ENCODE assay signal across 7 mouse cellular contexts in the genomic region with DNA sequence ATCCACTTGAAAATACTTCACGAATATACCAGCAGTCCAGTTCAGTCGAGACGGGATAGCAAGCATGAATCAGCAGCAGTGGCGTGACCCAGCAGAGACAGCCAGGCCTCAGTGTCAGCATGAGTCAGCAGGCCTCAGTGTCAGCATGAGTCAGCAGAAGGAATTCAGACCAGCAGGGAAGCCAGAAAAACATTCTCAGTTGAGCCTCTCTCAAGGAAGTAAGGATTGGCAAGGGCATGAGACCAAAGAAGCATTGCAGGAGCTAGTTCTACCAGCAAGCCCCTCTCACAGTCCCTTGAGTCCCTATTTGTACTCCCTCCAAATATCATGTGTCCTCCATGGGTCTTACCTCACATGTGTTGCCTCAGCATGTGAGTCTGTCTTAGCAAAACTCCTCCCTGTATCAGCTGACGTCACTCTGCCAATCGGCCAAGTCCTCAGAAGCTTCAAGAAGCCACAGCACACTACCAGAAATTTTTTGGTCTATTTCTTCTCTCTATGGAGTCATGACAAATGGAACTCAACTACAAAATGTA. TPM values are rescaled to one million over a fixed set of nuclear protein-coding genes. Genes with fewer than 3 reads are reported as not detected.
DNase-seq lines count a peak whose midpoint lies in the region; ATAC-seq and TF ChIP-seq lines count a peak whose summit lies in the region.

No protein-coding gene starts in this region.

- H3K36me3 ChIP-seq in CH12.LX (replicated peaks in 1 of 2; ENCODE audit: control insufficient read depth in 1 of 2, insufficient read depth in 1 of 2, low read length in 1 of 2), result no peaks in the 10 kb centered on the region
- H3K36me3 ChIP-seq in liver, embryonic 15.5 days (replicated peaks), result no peaks in the 10 kb centered on the region

- H3K79me2 ChIP-seq in CH12.LX (replicated peaks; ENCODE audit: control insufficient read depth, extremely low read depth, insufficient read depth, poor library complexity, severe bottlenecking), result no peaks in the 10 kb centered on the region

- peaks cover 5% of the 10 kb centered on the region for H3K9me3 ChIP-seq in CH12.LX (replicated peaks; ENCODE audit: low read length)
- H3K9me3 ChIP-seq in liver, embryonic 15.5 days (replicated peaks), result 0 out of 2 replicates have a peak, but pooled peaks cover 5% of the 10 kb centered on the region

- H3K4me2 ChIP-seq in CH12.LX (ENCODE audit: insufficient read depth, low read depth, poor library complexity, severe bottlenecking), result no peak overlapping the region
- peak overlapping the region; percentile 46 for H3K4me2 ChIP-seq in liver, embryonic 15.5 days

- TF ChIP-seq EP300 in CH12.LX (IDR thresholded peaks at IDR 0.05; ENCODE audit: low read length), result no peak

- intact Hi-C loops in gastrocnemius, adult 2 months (cut with DNase I), result no loop called here

- dilution Hi-C loops in CH12.LX (cut with MboI; ENCODE audit: extremely low pct_ligation_motif_present, extremely low pct_unique_long_range_greater_than_20kb, low sequenced_read_pairs), result no loop called here

- TF ChIP-seq CTCF in CH12.LX (conservative IDR thresholded peaks at IDR 0.05 in 1 of 2, IDR thresholded peaks at IDR 0.05 in 1 of 2; ENCODE audit: low read depth in 2 of 2, low read length in 2 of 2), result no peak
- no peak for TF ChIP-seq CTCF in brain, embryonic 14.5 days (IDR thresholded peaks at IDR 0.05; ENCODE audit: borderline replicate concordance, extremely low read depth, insufficient read depth, insufficient read length)
- no peak for TF ChIP-seq CTCF in gastrocnemius, adult 2 months (IDR thresholded peaks at IDR 0.05)

- TF ChIP-seq RAD21 in CH12.LX (IDR thresholded peaks at IDR 0.05; ENCODE audit: low read depth, low read length), result no peak

- peaks cover 0 to 8% of the 10 kb centered on the region in 2 experiments; a peak in 2 of 4 replicates for H3K4me1 ChIP-seq in CH12.LX (ENCODE audit: control insufficient read depth in 1 of 2, insufficient read depth in 2 of 2)
- H3K4me1 ChIP-seq in liver, embryonic 15.5 days (replicated peaks), result peaks cover 37% of the 10 kb centered on the region

- peak; percentile 75 for ATAC-seq in liver, embryonic 15.5 days (ENCODE audit: insufficient read depth)

- no peak for TF ChIP-seq POLR2A in CH12.LX (IDR thresholded peaks at IDR 0.05; ENCODE audit: low read depth, low read length)
- no peak for TF ChIP-seq POLR2A in brain, embryonic 14.5 days (IDR thresholded peaks at IDR 0.05; ENCODE audit: borderline replicate concordance, extremely low read depth, insufficient read depth, insufficient read length, poor library complexity, severe bottlenecking)

- H3K4me3 ChIP-seq in CH12.LX (replicated peaks in 1 of 3; ENCODE audit: low read depth in 2 of 3, low read length in 2 of 3, poor library complexity in 1 of 3), result no peak overlapping the region
- no peak overlapping the region for H3K4me3 ChIP-seq in liver, embryonic 15.5 days (replicated peaks)
- no peak overlapping the region for H3K4me3 ChIP-seq in gastrocnemius, adult 2 months

- DNase-seq in 3134 (ENCODE audit: extremely low read depth, insufficient read length, low spot score) (peak; percentile 82), CH12.LX (ENCODE audit: extremely low read depth) (peak; percentile 59)
- peak; percentile 3 for DNase-seq in brain, embryonic 14.5 days (ENCODE audit: low read depth)
- no peak for DNase-seq in cerebellum, adult 9-10 months
- no peak for DNase-seq in thymus, postnatal 10 days (ENCODE audit: low spot score in 2 of 2)
- no peak for DNase-seq in gastrocnemius, adult 2 months

- no peak overlapping the region for H3K9ac ChIP-seq in CH12.LX (ENCODE audit: insufficient read depth, low read depth)
- no peak overlapping the region for H3K9ac ChIP-seq in liver, embryonic 15.5 days

- WGBS in liver, embryonic 15.5 days (ENCODE audit: insufficient replicate concordance), result 29% methylated on average over 6 of the region's 6 CpGs

- in situ Hi-C loops in CH12.LX (cut with MboI; ENCODE audit: low pct_ligation_motif_present, low pct_unique_long_range_greater_than_20kb, low sequenced_read_pairs), result loop anchor here (25.0 kb wide), 1 partner anchor 143 kb away; no protein-coding TSS in a partner anchor

- no peak overlapping the region for H3K27ac ChIP-seq in CH12.LX (ENCODE audit: insufficient read depth, low read depth)
- peak overlapping the region; percentile 82 for H3K27ac ChIP-seq in liver, embryonic 15.5 days (replicated peaks)
- no peak overlapping the region for H3K27ac ChIP-seq in gastrocnemius, adult 2 months

- no peaks in the 10 kb centered on the region for H3K27me3 ChIP-seq in CH12.LX (replicated peaks)
- H3K27me3 ChIP-seq in liver, embryonic 15.5 days, result no peaks in the 10 kb centered on the region

TF ChIP-seq in CH12.LX, 34 proteins besides CTCF, POLR2A, EP300 and RAD21:
- TF ChIP-seq CHD1 (IDR thresholded peaks at IDR 0.05; ENCODE audit: low read depth, low read length) (no peak), PAX5 (IDR thresholded peaks at IDR 0.05; ENCODE audit: low read length) (no peak), ETS1 (conservative IDR thresholded peaks at IDR 0.05; ENCODE audit: low read depth, low read length) (peak; percentile 24; the same call in 1 of the 2 replicates), ZMIZ1 (IDR thresholded peaks at IDR 0.05; ENCODE audit: low read depth, low read length) (no peak), MAZ (IDR thresholded peaks at IDR 0.05; ENCODE audit: low read depth, low read length) (no peak), MXI1 (IDR thresholded peaks at IDR 0.05; ENCODE audit: low read depth, low read length) (peak; percentile 55; the same call in 1 of the 2 replicates), ZKSCAN1 (IDR thresholded peaks at IDR 0.05; ENCODE audit: borderline replicate concordance, low read depth, low read length) (no peak), MEF2A (IDR thresholded peaks at IDR 0.05; ENCODE audit: borderline replicate concordance, low read depth, low read length) (no peak), TBP (conservative IDR thresholded peaks at IDR 0.05; ENCODE audit: low read depth, low read length) (no peak), MAFK (IDR thresholded peaks at IDR 0.05; ENCODE audit: insufficient replicate concordance, low read length) (peak; percentile 97), GABPA (IDR thresholded peaks at IDR 0.05; ENCODE audit: insufficient replicate concordance, low read depth, low read length) (no peak)

RNA-seq across cellular contexts. Expression of gene Lcor, which starts 27.3 kb away (rescaled TPM):
- total RNA-seq in CH12.LX (2012; rRNA removed) (3.4 and 4.4 TPM in 2 replicates), CH12.LX (2014; rRNA removed) (2.9 and 3.5 TPM in 2 replicates)
- 4.7 and 4.8 TPM in 2 replicates for polyA plus RNA-seq in CH12.LX (2012; ENCODE audit: insufficient read length, low read depth)
- polyA plus RNA-seq in brain, embryonic 14.5 days (2012; rRNA removed), result 7.1 and 10.3 TPM in 2 replicates
- 6.3 and 6.4 TPM in 2 replicates for polyA plus RNA-seq in liver, embryonic 15.5 days (2015; fragmentation: Nextera tagmentation; extraction: Ambion mirVana)
- 10 to 100 TPM; 13.0 to 18.9 TPM for total RNA-seq in gastrocnemius, adult 2 months (2021)

Comparison
In these comparisons a context has a peak if more than half of its experiments do, and no peak if none do; other contexts are left out.
1. DNase-seq: peak in 3134 (single experiment), CH12.LX (single experiment) and brain, embryonic 14.5 days (single experiment); none in cerebellum, adult 9-10 months (single experiment), thymus, postnatal 10 days (0 of 2) and gastrocnemius, adult 2 months (single experiment).